Mouse (Mus musculus) testis, adult 2 months (tissue): ENCODE data around the gene Pilra.

ENCODE experiments used
- CTCF ChIP-seq: fragments of 200-500 bp; IDR thresholded peaks from 2 replicates; pipeline ENCODE4 v1.5.1; 2012; ENCODE audit warnings: low read depth, mild to moderate bottlenecking, inconsistent platforms, low read length, moderate library complexity; ENCODE audit not compliant: control insufficient read depth, insufficient read depth, insufficient replicate concordance
- POLR2A ChIP-seq: fragments of 200-500 bp; IDR thresholded peaks from 2 replicates; pipeline ENCODE4 v1.6.1; 2012; ENCODE audit warnings: low read depth, mild to moderate bottlenecking, inconsistent platforms, low read length, moderate library complexity; ENCODE audit not compliant: control insufficient read depth

- TF ChIP-seq CTCF (no peak), POLR2A (no peak)
Observed at GRCm38 (mm10) chr5:137817466-137818222, 18.4 kb downstream of the Pilra start.
